Mouse (Mus musculus): ENCODE data around the gene Vmn1r21. TPM values are rescaled to one million over a fixed set of nuclear protein-coding genes. Genes with fewer than 3 reads are reported as not detected.

Gene Vmn1r21
- polyA plus RNA-seq, 1 experiment from 2014 or later, result not detected

DNA sequence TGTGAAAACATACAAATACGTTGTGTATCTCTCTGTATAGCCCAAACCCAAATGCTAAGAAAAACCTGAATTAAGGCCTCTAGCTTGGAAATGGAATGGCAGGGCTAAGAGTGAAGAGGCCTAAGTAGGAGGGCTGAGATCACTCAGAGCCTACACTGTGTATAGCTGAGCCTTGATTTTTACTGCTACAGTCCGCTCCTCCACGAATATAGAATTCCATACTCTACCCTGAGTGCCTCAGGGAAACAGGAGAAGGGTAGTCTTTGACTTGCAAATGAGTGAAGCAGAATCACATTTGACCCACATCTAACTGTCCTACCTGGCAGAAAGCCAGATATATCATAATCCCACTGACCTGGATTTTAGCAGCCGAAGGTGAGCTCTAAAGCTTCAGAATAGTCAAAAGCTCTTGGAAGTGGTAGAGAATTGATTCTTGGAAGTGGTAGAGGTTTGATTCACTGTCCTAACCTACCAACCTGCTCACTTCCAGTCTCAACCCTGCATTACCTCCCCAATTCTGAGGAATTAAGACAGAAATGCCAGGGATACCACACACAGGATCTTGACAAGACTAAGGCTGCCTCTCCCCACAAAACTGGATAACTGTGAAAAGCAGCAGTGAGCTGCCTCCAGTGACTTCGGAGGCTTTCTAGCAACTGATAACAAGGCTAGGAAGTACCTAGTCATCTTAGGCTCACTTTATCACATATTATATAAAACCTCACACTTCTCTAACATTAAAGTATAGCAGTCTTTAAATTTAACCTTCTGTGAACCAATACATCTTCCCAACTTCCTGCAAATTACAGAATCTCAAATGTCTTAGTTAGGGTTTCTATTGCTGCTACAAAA, 44.7 kb downstream of the Vmn1r21 start:
- Histone ChIP-seq H3K9me3 (replicated peaks) (0 out of 2 replicates have a peak, but pooled peaks cover 8% of the 10 kb centered on the region), H3K4me1 (no peaks in the 10 kb centered on the region), H3K27ac (replicated peaks) (no peak overlapping the region), H3K27me3 (ENCODE audit: low read depth, poor library complexity, severe bottlenecking) (no peaks in the 10 kb centered on the region), H3K36me3 (peaks cover 31% of the 10 kb centered on the region), H3K4me3 (no peak overlapping the region)
- 94% methylated on average over 5 of the region's 5 CpGs for WGBS
- no peak for DNase-seq (ENCODE audit: low spot score)

GRCm38 (mm10) chr6:57803130-57803529, 47.0 kb downstream of the Vmn1r21 start:
- H3K4me3 ChIP-seq, result no peak overlapping the region
- no peaks in the 10 kb centered on the region for H3K27me3 ChIP-seq (ENCODE audit: low read depth, poor library complexity, severe bottlenecking)
- H3K9me3 ChIP-seq (replicated peaks), result no peaks in the 10 kb centered on the region
- H3K27ac ChIP-seq (replicated peaks), result no peak overlapping the region
- H3K36me3 ChIP-seq, result peaks cover 18% of the 10 kb centered on the region; the same call in 1 of the 2 replicates
- H3K4me1 ChIP-seq, result no peaks in the 10 kb centered on the region
- DNase-seq (ENCODE audit: low spot score), result no peak
- WGBS, result 93% methylated on average over 2 of the region's 2 CpGs

DNA sequence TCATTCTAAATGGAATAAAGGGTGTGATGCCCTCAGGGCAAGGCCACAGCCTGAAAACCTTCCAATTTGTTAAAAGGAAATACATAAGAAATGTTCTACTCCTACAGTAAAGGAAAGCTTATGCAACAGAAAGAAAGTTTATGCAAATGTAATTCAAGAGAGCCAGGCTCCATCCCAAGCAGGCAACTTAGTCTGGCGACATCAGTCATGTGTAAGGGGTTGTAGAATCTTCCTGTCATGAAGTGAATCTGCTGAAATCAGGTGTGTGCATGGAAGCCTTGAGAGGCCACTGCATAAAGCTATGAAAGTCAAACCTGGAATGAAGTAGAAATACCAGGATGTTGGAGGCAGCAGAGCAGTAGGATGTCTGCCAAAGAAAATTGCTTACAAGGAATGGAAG, 51.2 kb downstream of the Vmn1r21 start:
- DNase-seq (ENCODE audit: low spot score), result no peak
- H3K4me1 ChIP-seq, result peaks cover 13% of the 10 kb centered on the region; the same call in 1 of the 2 replicates
- no peaks in the 10 kb centered on the region for H3K36me3 ChIP-seq
- no peak overlapping the region for H3K4me3 ChIP-seq
- WGBS, result 90% methylated on average over 1 of the region's 1 CpGs
- no peaks in the 10 kb centered on the region for H3K27me3 ChIP-seq (ENCODE audit: low read depth, poor library complexity, severe bottlenecking)
- H3K9me3 ChIP-seq (replicated peaks), result no peaks in the 10 kb centered on the region
- H3K27ac ChIP-seq (replicated peaks), result no peak overlapping the region

DNA sequence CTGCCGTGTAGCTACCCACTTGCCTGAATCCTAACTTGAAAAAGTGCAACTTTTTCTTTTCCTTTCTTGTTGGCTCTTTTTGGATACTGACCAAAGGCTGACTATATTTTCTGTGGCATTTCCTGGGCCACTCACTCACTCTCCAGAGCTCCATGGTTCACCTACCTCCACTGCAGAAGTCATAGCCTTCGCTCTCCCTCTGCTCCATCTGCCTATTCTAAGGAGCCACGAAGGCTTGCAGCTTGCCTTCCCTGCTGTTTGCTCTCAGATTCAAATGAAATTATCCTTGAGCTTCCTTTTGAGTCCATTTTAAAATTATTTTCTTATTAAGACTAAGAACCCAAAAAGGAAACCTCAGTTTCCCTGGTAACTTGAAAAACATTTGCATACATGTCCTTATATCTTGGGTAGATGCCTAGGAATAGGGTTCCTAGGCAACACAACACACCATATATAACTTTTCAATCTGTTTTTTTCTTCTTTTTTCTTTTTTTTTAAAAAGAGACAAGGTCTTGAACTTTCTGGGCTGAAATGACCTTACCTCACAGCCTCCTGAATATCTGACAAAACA, 53.2 kb downstream of the Vmn1r21 start:
- DNase-seq (ENCODE audit: low spot score), result no peak
- no peak overlapping the region for H3K27ac ChIP-seq (replicated peaks)
- no peak overlapping the region for H3K4me3 ChIP-seq
- peaks cover 13% of the 10 kb centered on the region; the same call in 1 of the 2 replicates for H3K4me1 ChIP-seq
- H3K9me3 ChIP-seq (replicated peaks), result no peaks in the 10 kb centered on the region
- H3K27me3 ChIP-seq (ENCODE audit: low read depth, poor library complexity, severe bottlenecking), result no peaks in the 10 kb centered on the region
- WGBS, result 90% methylated on average over 3 of the region's 3 CpGs
- H3K36me3 ChIP-seq, result no peaks in the 10 kb centered on the region

DNA sequence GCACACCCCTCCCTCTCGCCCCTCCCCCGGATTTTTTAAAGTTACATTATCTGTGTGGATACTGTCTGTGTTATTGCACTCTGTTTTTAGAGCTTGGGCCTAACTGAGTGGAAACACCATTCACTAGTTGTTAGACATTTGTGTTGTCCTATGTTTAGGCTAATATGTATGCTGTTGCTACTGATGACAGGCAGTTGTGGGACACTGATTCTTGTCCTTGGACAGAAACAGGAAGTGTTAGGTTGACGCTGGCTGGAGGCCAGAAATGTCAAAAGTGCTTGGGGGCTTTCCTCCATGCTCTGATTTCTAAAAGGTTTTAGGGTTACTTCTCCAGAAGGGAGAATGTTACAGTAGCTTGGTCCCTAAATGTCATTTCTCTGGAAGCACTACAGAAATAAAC, 54.3 kb downstream of the Vmn1r21 start:
- Histone ChIP-seq H3K36me3 (no peaks in the 10 kb centered on the region), H3K4me3 (no peak overlapping the region), H3K27ac (replicated peaks) (no peak overlapping the region), H3K9me3 (replicated peaks) (no peaks in the 10 kb centered on the region), H3K4me1 (peaks cover 13% of the 10 kb centered on the region; the same call in 1 of the 2 replicates), H3K27me3 (ENCODE audit: low read depth, poor library complexity, severe bottlenecking) (no peaks in the 10 kb centered on the region)
- DNase-seq (ENCODE audit: low spot score), result no peak
- 61% methylated on average over 3 of the region's 3 CpGs for WGBS

Other genes starting within 250 kb of the Vmn1r21 start
- gene Pyurf, start 158.3 kb downstream of the Vmn1r21 start, polyA plus RNA-seq (2016; fragmentation: Nextera tagmentation; extraction: Ambion mirVana), result 17.7 and 18.8 TPM in 2 replicates
- gene Lancl2, start 147.8 kb downstream of the Vmn1r21 start, polyA plus RNA-seq (2016; fragmentation: Nextera tagmentation; extraction: Ambion mirVana), result 39.3 and 45.7 TPM in 2 replicates
- 61.6 and 72.9 TPM in 2 replicates for gene Vopp1, start 25.2 kb downstream of the Vmn1r21 start, polyA plus RNA-seq (2016; fragmentation: Nextera tagmentation; extraction: Ambion mirVana)
- not detected in 2 replicates for gene Vmn1r22, start 57.7 kb upstream of the Vmn1r21 start, polyA plus RNA-seq (2016; fragmentation: Nextera tagmentation; extraction: Ambion mirVana)
- not detected in 2 replicates for gene Vmn1r23, start 76.5 kb upstream of the Vmn1r21 start, polyA plus RNA-seq (2016; fragmentation: Nextera tagmentation; extraction: Ambion mirVana)
- not detected in 2 replicates for gene Vmn1r24, start 111.2 kb upstream of the Vmn1r21 start, polyA plus RNA-seq (2016; fragmentation: Nextera tagmentation; extraction: Ambion mirVana)
- not detected in 2 replicates for gene Vmn1r25, start 130.5 kb upstream of the Vmn1r21 start, polyA plus RNA-seq (2016; fragmentation: Nextera tagmentation; extraction: Ambion mirVana)
- not detected in 2 replicates for gene Vmn1r26, start 164.8 kb upstream of the Vmn1r21 start, polyA plus RNA-seq (2016; fragmentation: Nextera tagmentation; extraction: Ambion mirVana)